In the genomic region with DNA sequence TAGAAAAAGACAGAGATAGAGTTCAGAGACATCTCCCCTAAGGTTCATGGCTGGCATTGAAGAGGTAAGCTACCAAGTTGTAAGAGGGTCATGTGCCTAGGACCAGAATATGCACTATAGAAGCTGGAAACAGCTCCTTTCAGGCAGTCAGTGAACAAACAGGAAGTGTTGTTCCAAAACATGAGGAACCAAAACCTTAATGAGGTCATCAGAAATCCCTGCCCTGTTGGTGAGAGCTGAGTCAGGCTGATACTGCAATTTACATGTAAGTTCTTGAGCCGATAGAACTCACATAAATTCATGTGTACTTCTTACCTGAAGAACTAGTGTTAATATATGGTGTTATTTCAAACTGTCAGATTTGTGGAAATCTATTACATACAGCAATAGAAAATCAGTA, we compare ENCODE assay signal across 24 mouse cellular contexts.
"Had no signal": no experiment of that assay in that cellular context is flagged by ENCODE, and none has a peak within 500 bp of the region (broad histone marks: within the 10 kb centered on the region; RNA-seq: fewer than 3 reads in every experiment).

No protein-coding gene starts in this region.

- ATAC-seq: hindbrain, embryonic 16.5 days; inflammation-experienced regulatory T-cells, adult 6 months; intestine, embryonic 15.5 days; intestine, postnatal 0 days had no signal

- H3K9me3 ChIP-seq: heart, embryonic 12.5 days; hindbrain, embryonic 10.5 days; hindbrain, embryonic 12.5 days; intestine, embryonic 15.5 days; limb, embryonic 13.5 days; limb, embryonic 15.5 days; liver, embryonic 13.5 days; liver, embryonic 15.5 days had no signal

- H3K36me3 ChIP-seq: heart, embryonic 12.5 days; hindbrain, embryonic 10.5 days; hindbrain, embryonic 12.5 days; intestine, embryonic 15.5 days; limb, embryonic 13.5 days; limb, embryonic 15.5 days; liver, embryonic 13.5 days; liver, embryonic 15.5 days had no signal

- DNase-seq: gastrocnemius, adult 2 months; gastrocnemius, postnatal 10 days; gastrocnemius, postnatal 25 days; heart, postnatal 10 days; heart, postnatal 4 days; kidney, adult 18-20 months; kidney, adult 8-10 months; kidney, postnatal 10 days; kidney, postnatal 25 days; kidney, postnatal 4 days; layer of hippocampus, adult 9-11 months; liver, embryonic 13.5 days had no signal

- H3K4me3 ChIP-seq: gastrocnemius, adult 2 months; heart, embryonic 12.5 days; hindbrain, embryonic 10.5 days; hindbrain, embryonic 12.5 days; intestine, embryonic 15.5 days; left cerebral cortex, adult 2 months; limb, embryonic 13.5 days; limb, embryonic 15.5 days; liver, embryonic 13.5 days; liver, embryonic 15.5 days had no signal

- H3K4me1 ChIP-seq: heart, embryonic 12.5 days; hindbrain, embryonic 10.5 days; hindbrain, embryonic 12.5 days; intestine, embryonic 15.5 days; limb, embryonic 13.5 days; limb, embryonic 15.5 days; liver, embryonic 13.5 days; liver, embryonic 15.5 days had no signal

- H3K4me2 ChIP-seq: heart, embryonic 12.5 days; hindbrain, embryonic 12.5 days; hindbrain, embryonic 14.5 days; intestine, embryonic 15.5 days; limb, embryonic 13.5 days; limb, embryonic 15.5 days; liver, embryonic 13.5 days; liver, embryonic 15.5 days had no signal

- H3K27ac ChIP-seq: gastrocnemius, adult 2 months; hindbrain, embryonic 10.5 days; hindbrain, embryonic 12.5 days; hindbrain, embryonic 14.5 days; intestine, embryonic 15.5 days; left cerebral cortex, adult 2 months; limb, embryonic 13.5 days; limb, embryonic 15.5 days; liver, embryonic 13.5 days; liver, embryonic 15.5 days had no signal

- H3K9ac ChIP-seq: heart, embryonic 12.5 days; hindbrain, embryonic 12.5 days; hindbrain, embryonic 14.5 days; intestine, embryonic 15.5 days; limb, embryonic 13.5 days; limb, embryonic 15.5 days; liver, embryonic 13.5 days; liver, embryonic 15.5 days had no signal

- H3K27me3 ChIP-seq: heart, embryonic 12.5 days; hindbrain, embryonic 12.5 days; intestine, embryonic 15.5 days; limb, embryonic 13.5 days; limb, embryonic 15.5 days; liver, embryonic 13.5 days; liver, embryonic 15.5 days had no signal
